Mouse (Mus musculus) embryonic stem cell, embryonic (primary cell): ENCODE data around the gene Spib.

ENCODE experiments used
- CTCF ChIA-PET, 4 experiments: fragments of 300-600 bp in 2 of 4; fragments of 350-600 bp in 2 of 4; sonication (Branson Sonifier 250); formaldehyde crosslinking; loops; one replicate each; lab custom pipeline; 2022; ENCODE audit warnings: inconsistent platforms in 2 of 4; lab: Charles Lee
- POLR2A ChIA-PET, 4 experiments: fragments of 300-600 bp in 2 of 4; fragments of 350-600 bp in 2 of 4; sonication (Branson Sonifier 250); formaldehyde crosslinking; loops; one replicate each; lab custom pipeline; 2022; ENCODE audit warnings: antibody characterized with exemption in 4 of 4, inconsistent platforms in 1 of 4; lab: Charles Lee

The Spib gene

GRCm38 (mm10) chr7:44525126-44525832, 6.6 kb downstream of the Spib start:
- ChIA-PET CTCF (interaction anchor here (0.6 to 5.5 kb wide), 19 partner anchors 18 to 264 kb away, joined by 3 to 71 read pairs (median 6); partner anchors contain the start of genes Pold1 (in 2 of the 4) and Gm15517 (in 1 of the 4)), POLR2A (interaction anchor here in 3 of 4 experiments (0.5 to 5.9 kb wide), 24 partner anchors 11 to 325 kb away, joined by 3 to 49 read pairs (median 5); partner anchors contain the start of genes Nr1h2 (in 2 of the 3), Pold1 (in 2 of the 3), Izumo2 (in 1 of the 3) and Kcnc3 (in 1 of the 3))

- ChIA-PET CTCF (interaction anchor here in 1 of 4 experiments (0.9 kb wide), 1 partner anchor 11 kb away, joined by 3 read pairs; no protein-coding TSS in a partner anchor), POLR2A (interaction anchor here in 3 of 4 experiments (0.5 to 5.9 kb wide), 5 partner anchors 12 to 78 kb away, joined by 4 to 49 read pairs (median 6); partner anchors contain the start of genes Nr1h2 (in 1 of the 3) and Pold1 (in 1 of the 3))
Measured at GRCm38 (mm10) chr7:44524502-44524901, 7.4 kb downstream of the Spib start, which contains the start of gene Mybpc2. TSS of gene Mybpc2 (minus strand) at chr7:44524656.

GRCm38 (mm10) chr7:44523056-44523455, 8.8 kb downstream of the Spib start:
- ChIA-PET POLR2A (interaction anchor here in 2 of 4 experiments (0.9 to 2.0 kb wide), 7 partner anchors 13 to 162 kb away, joined by 3 to 10 read pairs (median 3); partner anchors contain the start of genes Emc10 (in 1 of the 2) and Fam71e1 (in 1 of the 2)), CTCF (interaction anchor here in 2 of 4 experiments (0.5 to 3.1 kb wide), 4 partner anchors 37 to 124 kb away, joined by 3 to 22 read pairs (median 4); no protein-coding TSS in a partner anchor)

- CTCF ChIA-PET: interaction anchor here (0.5 to 4.3 kb wide), 77 partner anchors 8 to 1040 kb away, joined by 3 to 41 read pairs (median 4); partner anchors contain the start of genes Pold1 (in 3 of the 4), Emc10 (in 2 of the 4), Fam71e1 (in 2 of the 4) and Josd2 (in 1 of the 4)
- POLR2A ChIA-PET: interaction anchor here in 3 of 4 experiments (0.6 to 2.0 kb wide), 34 partner anchors 9 to 327 kb away, joined by 3 to 10 read pairs (median 4); partner anchors contain the start of genes Emc10 (in 2 of the 3), Fam71e1 (in 2 of the 3), Akt1s1 (in 1 of the 3) and Josd2 (in 1 of the 3)
Measured at GRCm38 (mm10) chr7:44521710-44522109, 10.2 kb downstream of the Spib start.

- CTCF ChIA-PET: interaction anchor here (0.6 to 4.3 kb wide), 29 partner anchors 9 to 258 kb away, joined by 3 to 41 read pairs (median 6); partner anchors contain the start of genes Pold1 (in 3 of the 4), Emc10 (in 1 of the 4) and Fam71e1 (in 1 of the 4)
- POLR2A ChIA-PET: interaction anchor here in 3 of 4 experiments (0.9 to 1.9 kb wide), 19 partner anchors 8 to 328 kb away, joined by 3 to 8 read pairs (median 4); partner anchors contain the start of genes Emc10 (in 2 of the 3), Fam71e1 (in 2 of the 3), Akt1s1 (in 1 of the 3) and Kcnc3 (in 1 of the 3)
Measured at GRCm38 (mm10) chr7:44520990-44521389, 10.9 kb downstream of the Spib start.

- CTCF ChIA-PET: interaction anchor here (0.5 to 4.3 kb wide), 84 partner anchors 8 to 646 kb away, joined by 3 to 41 read pairs (median 4); partner anchors contain the start of genes Pold1 (in 3 of the 4), Emc10 (in 2 of the 4), Fam71e1 (in 2 of the 4) and Kcnc3 (in 1 of the 4)
- POLR2A ChIA-PET: interaction anchor here in 2 of 4 experiments (0.7 to 1.8 kb wide), 15 partner anchors 8 to 256 kb away, joined by 3 to 8 read pairs (median 3); partner anchors contain the start of genes Emc10 (in 1 of the 2), Fam71e1 (in 1 of the 2), Josd2 (in 1 of the 2) and Kcnc3 (in 1 of the 2)
Measured at GRCm38 (mm10) chr7:44519240-44519913, 12.5 kb downstream of the Spib start.

GRCm38 (mm10) chr7:44507491-44507890, 24.4 kb downstream of the Spib start:
- CTCF ChIA-PET: interaction anchor here (0.6 to 1.8 kb wide), 10 partner anchors 11 to 148 kb away, joined by 3 to 9 read pairs (median 6); no protein-coding TSS in a partner anchor

GRCm38 (mm10) chr7:44501563-44502115, 30.2 kb downstream of the Spib start:
- ChIA-PET CTCF (interaction anchor here (0.5 to 2.5 kb wide), 28 partner anchors 11 to 485 kb away, joined by 3 to 9 read pairs (median 4); partner anchors contain the start of genes Josd2 (in 1 of the 4), Pold1 (in 1 of the 4) and Prmt1 (in 1 of the 4)), POLR2A (interaction anchor here in 2 of 4 experiments (0.6 to 1.7 kb wide), 8 partner anchors 12 to 1216 kb away, joined by 3 to 9 read pairs (median 4); partner anchors contain the start of genes Sphk2 (in 1 of the 2) and Syt3 (in 1 of the 2))

More at GRCm38 (mm10) chr7:44507491-44507890, 24.4 kb downstream of the Spib start:
- POLR2A ChIA-PET: interaction anchor here in 3 of 4 experiments (0.6 to 2.9 kb wide), 12 partner anchors 10 to 234 kb away, joined by 3 to 21 read pairs (median 4); partner anchors contain the start of genes Emc10 (in 2 of the 3), Fam71e1 (in 2 of the 3), Kcnc3 (in 1 of the 3) and Pold1 (in 1 of the 3)

GRCm38 (mm10) chr7:44500046-44500445, 31.8 kb downstream of the Spib start:
- ChIA-PET POLR2A (interaction anchor here in 3 of 4 experiments (0.8 to 7.2 kb wide), 13 partner anchors 12 to 254 kb away, joined by 3 to 65 read pairs (median 4); partner anchors contain the start of genes Kcnc3 (in 2 of the 3), 1700028J19Rik (in 1 of the 3), 2410002F23Rik (in 1 of the 3) and Josd2 (in 1 of the 3)), CTCF (interaction anchor here (0.6 to 2.5 kb wide), 20 partner anchors 19 to 315 kb away, joined by 3 to 9 read pairs (median 6); partner anchors contain the start of gene Pold1 (in 2 of the 4))

- CTCF ChIA-PET: interaction anchor here (0.5 to 1.7 kb wide), 14 partner anchors 20 to 430 kb away, joined by 3 to 12 read pairs (median 5); partner anchors contain the start of genes Ap2a1 (in 1 of the 4) and Pold1 (in 1 of the 4)
Measured at GRCm38 (mm10) chr7:44498922-44499321, 32.9 kb downstream of the Spib start.

GRCm38 (mm10) chr7:44497361-44498055, 34.4 kb downstream of the Spib start:
- POLR2A ChIA-PET: interaction anchor here (0.5 to 7.2 kb wide), 52 partner anchors 9 to 1808 kb away, joined by 3 to 100 read pairs (median 5); partner anchors contain the start of genes Josd2 (in 3 of the 4), Nup62 (in 2 of the 4), 1700028J19Rik (in 1 of the 4) and 2410002F23Rik (in 1 of the 4)

More at GRCm38 (mm10) chr7:44498922-44499321, 32.9 kb downstream of the Spib start:
- POLR2A ChIA-PET: interaction anchor here in 3 of 4 experiments (0.6 to 7.2 kb wide), 18 partner anchors 8 to 253 kb away, joined by 3 to 100 read pairs (median 4); partner anchors contain the start of genes Josd2 (in 2 of the 3), 1700028J19Rik (in 1 of the 3), 2410002F23Rik (in 1 of the 3) and Kcnc3 (in 1 of the 3)

GRCm38 (mm10) chr7:44496771-44497109, 35.1 kb downstream of the Spib start:
- CTCF ChIA-PET: interaction anchor here in 3 of 4 experiments (0.5 to 3.1 kb wide), 25 partner anchors 11 to 816 kb away, joined by 3 to 23 read pairs (median 4); partner anchors contain the start of genes Pold1 (in 2 of the 3) and Nr1h2 (in 1 of the 3)
- POLR2A ChIA-PET: interaction anchor here (0.5 to 7.2 kb wide), 83 partner anchors 9 to 860 kb away, joined by 3 to 100 read pairs (median 5); partner anchors contain the start of genes Atf5 (in 3 of the 4), Il4i1 (in 3 of the 4), Josd2 (in 3 of the 4) and Nup62 (in 3 of the 4)

More at GRCm38 (mm10) chr7:44497361-44498055, 34.4 kb downstream of the Spib start:
- CTCF ChIA-PET: interaction anchor here (0.6 to 3.1 kb wide), 15 partner anchors 7 to 293 kb away, joined by 3 to 23 read pairs (median 4); partner anchors contain the start of gene Pold1 (in 1 of the 4)

- CTCF ChIA-PET: interaction anchor here in 3 of 4 experiments (0.5 to 3.1 kb wide), 32 partner anchors 10 to 816 kb away, joined by 3 to 23 read pairs (median 4); partner anchors contain the start of genes Pold1 (in 2 of the 3), Josd2 (in 1 of the 3) and Nr1h2 (in 1 of the 3)
- POLR2A ChIA-PET: interaction anchor here (0.5 to 7.2 kb wide), 110 partner anchors 9 to 1022 kb away, joined by 3 to 100 read pairs (median 4); partner anchors contain the start of genes Atf5 (in 3 of the 4), Il4i1 (in 3 of the 4), Josd2 (in 3 of the 4) and Nup62 (in 3 of the 4)
Measured at GRCm38 (mm10) chr7:44495992-44496770, 35.7 kb downstream of the Spib start, which contains the start of the genes Emc10 and Fam71e1. TSS of gene Emc10 (minus strand) at chr7:44496529. TSS of gene Fam71e1 (plus strand) at chr7:44496581.
